Mouse (Mus musculus): ENCODE measurements at regions not wholly inside any gene's neighbourhood (a gene's known extent, or its start where the extent isn't known, plus 50 kb on each side); places are given as distances from the start of the nearest gene placed in this dataset.

GRCm38 (mm10) chr7:113149966-113150470 is 57.2 kb upstream of the Arntl start:
- DNase-seq: no peak
- intact Hi-C loops (cut with DNase I): loop anchor here (5.0 to 10.0 kb wide), 2 partner anchors 57 to 285 kb away; partner anchors contain the start of gene Arntl

GRCm38 (mm10) chr7:113150789-113151188 is 56.5 kb upstream of the Arntl start:
- peak in 1 of 2 experiments; percentile 15 for DNase-seq

GRCm38 (mm10) chr7:113151499-113151898 is 55.8 kb upstream of the Arntl start:
- peak; percentile 37 to 60 for DNase-seq
- intact Hi-C loops (cut with DNase I): no loop called here

More at GRCm38 (mm10) chr7:113150789-113151188, 56.5 kb upstream of the Arntl start:
- intact Hi-C loops (cut with DNase I): no loop called here

- intact Hi-C loops (cut with DNase I): no loop called here
- no peak for DNase-seq
Measured at GRCm38 (mm10) chr7:113153386-113153785, 53.9 kb upstream of the Arntl start.

- intact Hi-C loops (cut with DNase I): no loop called here
Measured at GRCm38 (mm10) chr7:113154066-113154465, 53.2 kb upstream of the Arntl start.

GRCm38 (mm10) chr7:113156366-113156765 is 50.9 kb upstream of the Arntl start:
- intact Hi-C loops (cut with DNase I): no loop called here
- no peak for DNase-seq

More at GRCm38 (mm10) chr7:113154066-113154465, 53.2 kb upstream of the Arntl start:
- no peak for DNase-seq

- no peak for DNase-seq
- intact Hi-C loops (cut with DNase I): no loop called here
Measured at GRCm38 (mm10) chr7:113156861-113157747, 50.2 kb upstream of the Arntl start.

All from heart, postnatal 14 days (tissue).